Mouse (Mus musculus) lung, adult 2 months (tissue): Measurements from ENCODE around the gene Inip.

ENCODE experiments used
- CTCF ChIP-seq: fragments of 200-500 bp; IDR thresholded peaks from 2 replicates; pipeline ENCODE4 v1.5.1; 2011; ENCODE audit warnings: mild to moderate bottlenecking, low read length, control low read depth; ENCODE audit not compliant: insufficient read depth
- POLR2A ChIP-seq: fragments of 200-500 bp; IDR thresholded peaks from 2 replicates; pipeline ENCODE4 v1.6.1; 2011; ENCODE audit warnings: low read depth, mild to moderate bottlenecking, control low read depth, low read length, borderline replicate concordance; ENCODE audit errors: extremely low read depth

DNA sequence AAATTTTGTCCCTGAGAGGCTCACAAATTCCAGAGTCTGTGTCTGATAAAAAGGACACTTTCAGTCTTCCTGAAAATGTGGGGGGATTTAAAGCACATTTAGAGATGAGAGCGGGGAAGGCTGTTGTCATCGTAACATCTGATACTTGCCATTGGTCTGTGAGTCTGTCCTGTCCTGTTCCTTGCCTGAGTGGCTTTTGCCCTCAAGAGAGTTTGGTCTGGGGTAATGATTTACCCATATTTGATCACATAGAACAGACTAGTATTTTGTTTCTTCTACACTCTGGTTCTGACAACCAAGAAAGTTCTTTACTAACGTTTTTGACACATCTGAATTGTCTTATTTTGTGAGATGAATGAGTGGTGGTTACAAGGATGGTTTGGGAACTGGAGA is 43.9 kb upstream of the Inip start:
- TF ChIP-seq POLR2A, result no peak
- no peak for TF ChIP-seq CTCF
